Mouse (Mus musculus) liver, postnatal 0 days (tissue): ENCODE results near the gene Usp39.

Experiments used
- CTCF ChIP-seq: sonication (generic); IDR thresholded peaks from 2 replicates; pipeline ENCODE4 v1.5.1; 2016; ENCODE audit warnings: antibody characterized with exemption, low read depth
- EP300 ChIP-seq: IDR thresholded peaks from 2 replicates; pipeline ENCODE4 v1.6.1; 2016; ENCODE audit warnings: antibody characterized with exemption, low read depth, mild to moderate bottlenecking

- TF ChIP-seq CTCF (no peak), EP300 (no peak)
These were observed 22.5 kb upstream of the Usp39 start for GRCm38 (mm10) chr6:72367460-72367974.
